In the genomic region with DNA sequence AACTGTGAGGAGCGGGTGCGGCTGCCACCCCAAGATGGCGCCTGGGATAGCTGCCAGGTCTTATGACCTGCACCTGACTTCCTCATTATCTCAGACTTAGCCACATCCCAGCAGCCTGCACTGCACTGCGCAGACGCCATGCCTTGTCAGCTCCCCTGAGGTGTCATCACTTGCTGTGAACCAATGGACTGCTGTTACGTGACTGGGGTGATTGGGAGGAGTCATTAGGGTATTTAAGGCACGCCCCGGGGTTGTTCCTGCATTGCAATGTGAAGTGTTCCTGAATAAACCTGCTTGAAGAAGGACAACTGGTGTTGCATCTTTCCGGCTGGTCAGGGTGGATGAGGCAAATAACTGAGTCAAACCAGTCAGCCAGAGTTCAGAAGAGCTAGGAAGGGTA, we compare ENCODE assay signal across 10 mouse cellular contexts. TPM values are rescaled to one million over a fixed set of nuclear protein-coding genes. Genes with fewer than 3 reads are reported as not detected.
DNase-seq lines count a peak whose midpoint lies in the region; ATAC-seq and TF ChIP-seq lines count a peak whose summit lies in the region.
"Not testable (repeated sequence)": the region's sequence is repeated elsewhere in the genome, so short reads cannot be mapped to it uniquely, and the experiment has no call there.
"Had no signal": no experiment of that assay in that cellular context is flagged by ENCODE, and none has a peak within 500 bp of the region (broad histone marks: within the 10 kb centered on the region; RNA-seq: fewer than 3 reads in every experiment).

Gene Tmeff2, plus strand, starts transcription at position 262 of the 400 bp plus-strand sequence.

- DNase-seq in 3T3-L1 (ENCODE audit: low read depth, low spot score): peak; percentile 3
- DNase-seq in brain, adult 2 months (ENCODE audit: low read depth, low spot score): peak; percentile 24
- DNase-seq in forebrain, embryonic 14.5 days (ENCODE audit: low spot score); layer of hippocampus, adult 2 months (ENCODE audit: low spot score in 2 of 2); left cerebral cortex, postnatal 10 days (ENCODE audit: extremely low spot score in 1 of 2, low spot score in 2 of 2): not testable (repeated sequence)

- not testable (repeated sequence) for H3K9ac ChIP-seq in forebrain, embryonic 14.5 days (ENCODE audit: low read length); hindbrain, embryonic 13.5 days; midbrain, embryonic 13.5 days (replicated peaks); neural tube, embryonic 15.5 days (replicated peaks)

- not testable (repeated sequence) for H3K36me3 ChIP-seq in forebrain, embryonic 14.5 days (ENCODE audit: control insufficient read depth, insufficient read depth, low read length); hindbrain, embryonic 13.5 days; midbrain, embryonic 13.5 days; neural tube, embryonic 15.5 days

- not testable (repeated sequence) for H3K27ac ChIP-seq in forebrain, embryonic 14.5 days (ENCODE audit: low read depth, low read length); hindbrain, embryonic 13.5 days; layer of hippocampus, adult 2 months; midbrain, embryonic 13.5 days; neural tube, embryonic 15.5 days (replicated peaks)

- intact Hi-C loops in left cerebral cortex, postnatal 10 days (cut with DNase I): not testable (repeated sequence)

- WGBS in forebrain, embryonic 14.5 days: 81% methylated on average over 9 of the region's 9 CpGs
- 85% methylated on average over 9 of the region's 9 CpGs for WGBS in hindbrain, embryonic 13.5 days
- 88% methylated on average over 9 of the region's 9 CpGs for whole genome bisulfite sequencing in midbrain, embryonic 13.5 days
- WGBS in neural tube, embryonic 15.5 days: 90% methylated on average over 9 of the region's 9 CpGs

- H3K4me3 ChIP-seq in forebrain, embryonic 14.5 days (ENCODE audit: low read depth, low read length); hindbrain, embryonic 13.5 days; layer of hippocampus, adult 2 months; midbrain, embryonic 13.5 days (replicated peaks); neural tube, embryonic 15.5 days (replicated peaks): not testable (repeated sequence)

- not testable (repeated sequence) for H3K4me2 ChIP-seq in forebrain, embryonic 14.5 days (ENCODE audit: low read length); hindbrain, embryonic 13.5 days; midbrain, embryonic 13.5 days (replicated peaks); neural tube, embryonic 15.5 days

- not testable (repeated sequence) for H3K4me1 ChIP-seq in forebrain, embryonic 14.5 days (ENCODE audit: control insufficient read depth, insufficient read depth, low read length); hindbrain, embryonic 13.5 days (replicated peaks); midbrain, embryonic 13.5 days (replicated peaks); neural tube, embryonic 15.5 days

- TF ChIP-seq CTCF in layer of hippocampus, adult 2 months (conservative IDR thresholded peaks at IDR 0.05): not testable (repeated sequence)

- H3K9me3 ChIP-seq in forebrain, embryonic 14.5 days (replicated peaks; ENCODE audit: control insufficient read depth, low read length); hindbrain, embryonic 13.5 days; midbrain, embryonic 13.5 days; neural tube, embryonic 15.5 days (replicated peaks): not testable (repeated sequence)

- not testable (repeated sequence) for ATAC-seq in forebrain, embryonic 14.5 days; hindbrain, embryonic 13.5 days (ENCODE audit: low FRiP score); midbrain, embryonic 13.5 days; neural tube, embryonic 15.5 days (ENCODE audit: low FRiP score)

- H3K27me3 ChIP-seq in forebrain, embryonic 14.5 days (replicated peaks; ENCODE audit: control insufficient read depth, insufficient read depth, low read length); hindbrain, embryonic 13.5 days; midbrain, embryonic 13.5 days; neural tube, embryonic 15.5 days (replicated peaks): not testable (repeated sequence)

RNA-seq across cellular contexts. Expression of gene Tmeff2, which starts in this region (rescaled TPM):
- polyA plus RNA-seq in forebrain, embryonic 14.5 days (2014; fragmentation: Nextera tagmentation; extraction: Ambion mirVana): 24.6 and 31.0 TPM in 2 replicates
- polyA plus RNA-seq in hindbrain, embryonic 13.5 days (2015; fragmentation: Nextera tagmentation; extraction: Ambion mirVana): 64.7 and 78.6 TPM in 2 replicates
- 10 to 100 TPM; 57.3 to 60.8 TPM for total RNA-seq in layer of hippocampus, adult 2 months (2021)
- total RNA-seq in left cerebral cortex, postnatal 10 days (2021): 10 to 100 TPM; 38.6 to 41.4 TPM
- 41.2 TPM in 2 replicates for polyA plus RNA-seq in midbrain, embryonic 13.5 days (2015; fragmentation: Nextera tagmentation; extraction: Ambion mirVana)
- polyA plus RNA-seq in neural tube, embryonic 15.5 days (2015; fragmentation: Nextera tagmentation; extraction: Ambion mirVana): 80.6 and 95.3 TPM in 2 replicates
- total RNA-seq: CH12.LX; monocyte, adult 5-6 weeks had no signal
